Mouse (Mus musculus) heart, postnatal 14 days (tissue): Measurements from ENCODE around the gene Taok2. TPM values are rescaled to one million over a fixed set of nuclear protein-coding genes. Genes with fewer than 3 reads are reported as not detected.

Source experiments
- DNase-seq, 2 experiments: peaks; one replicate each; pipeline ENCODE4 v3.0.0; 2021 to 2022
- intact Hi-C: fragments of 180-260 bp; cut with DNase I; formaldehyde crosslinking; loops from one replicate; pipeline ENCODE4 v1.15.1; 2025
- total RNA-seq, 2 experiments: library from RNA; stranded (reverse); gene quantifications; 2 replicates each; pipeline ENCODE4 v1.2.3; 2021

Gene Taok2
- total RNA-seq, 2 experiments from 2014 or later, result 61.4 to 61.7 TPM

DNA sequence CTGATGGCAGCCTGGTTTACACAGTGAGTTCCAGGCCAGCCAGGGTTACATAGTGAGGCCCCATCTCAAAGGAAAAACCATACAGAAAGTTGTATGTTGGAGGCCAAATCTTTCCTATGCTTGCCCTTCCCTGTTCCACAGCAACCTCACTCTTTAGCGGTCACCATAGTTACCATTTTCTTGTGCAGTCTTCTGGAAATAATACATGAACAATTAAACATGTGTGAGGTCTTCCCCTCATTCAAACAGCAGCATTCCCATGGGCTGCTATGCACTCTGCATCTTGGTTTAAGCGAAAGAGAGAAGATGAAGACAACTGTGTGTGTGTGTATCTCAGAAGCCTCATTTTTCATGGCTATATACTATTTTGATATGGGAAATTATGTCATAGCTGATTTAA lies 39.0 kb downstream of the Taok2 start:
- intact Hi-C loops, result no loop called here
- DNase-seq, result no peak

DNA sequence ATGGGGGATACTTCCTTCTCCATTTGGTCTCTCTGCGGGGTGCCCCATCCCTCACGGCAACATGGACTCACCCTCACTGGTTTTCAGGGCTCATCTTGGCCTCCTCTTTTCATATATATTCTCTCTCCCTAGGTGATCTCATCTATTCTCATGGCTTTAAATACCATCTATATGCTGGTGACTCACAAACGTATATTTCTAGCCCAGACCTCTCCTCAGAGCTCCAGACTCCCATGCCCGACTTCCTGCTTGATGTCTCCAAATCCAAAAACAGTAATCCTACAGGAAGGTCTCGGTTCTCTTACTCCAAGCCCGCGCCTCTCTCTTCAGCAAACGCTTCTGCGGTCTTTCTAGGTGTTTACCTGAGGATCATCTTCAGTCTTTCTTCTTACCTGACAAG lies 41.2 kb downstream of the Taok2 start:
- intact Hi-C loops, result no loop called here
- no peak for DNase-seq

DNA sequence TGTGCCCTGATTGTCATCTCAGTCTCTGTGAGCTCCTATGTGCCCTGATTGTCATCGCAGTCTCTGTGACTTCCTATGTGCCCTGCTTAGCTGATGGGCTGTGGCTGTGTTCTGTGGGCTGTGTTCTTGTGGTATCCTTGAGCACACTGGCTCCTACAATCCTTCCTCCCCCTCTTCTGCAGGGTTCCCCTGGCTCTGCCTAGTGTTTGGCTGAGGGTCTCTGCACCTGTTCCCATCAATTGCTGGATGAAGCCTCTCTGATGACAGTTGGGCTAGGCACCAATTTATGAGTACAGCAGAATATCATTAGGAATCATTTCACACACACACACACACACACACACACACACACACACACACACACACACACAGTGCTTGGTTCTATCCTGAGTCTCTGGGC lies 51.2 kb downstream of the Taok2 start:
- no peak for DNase-seq
- intact Hi-C loops, result loop anchor here (2.0 kb wide), 1 partner anchor 272 kb away; no protein-coding TSS in a partner anchor

DNA sequence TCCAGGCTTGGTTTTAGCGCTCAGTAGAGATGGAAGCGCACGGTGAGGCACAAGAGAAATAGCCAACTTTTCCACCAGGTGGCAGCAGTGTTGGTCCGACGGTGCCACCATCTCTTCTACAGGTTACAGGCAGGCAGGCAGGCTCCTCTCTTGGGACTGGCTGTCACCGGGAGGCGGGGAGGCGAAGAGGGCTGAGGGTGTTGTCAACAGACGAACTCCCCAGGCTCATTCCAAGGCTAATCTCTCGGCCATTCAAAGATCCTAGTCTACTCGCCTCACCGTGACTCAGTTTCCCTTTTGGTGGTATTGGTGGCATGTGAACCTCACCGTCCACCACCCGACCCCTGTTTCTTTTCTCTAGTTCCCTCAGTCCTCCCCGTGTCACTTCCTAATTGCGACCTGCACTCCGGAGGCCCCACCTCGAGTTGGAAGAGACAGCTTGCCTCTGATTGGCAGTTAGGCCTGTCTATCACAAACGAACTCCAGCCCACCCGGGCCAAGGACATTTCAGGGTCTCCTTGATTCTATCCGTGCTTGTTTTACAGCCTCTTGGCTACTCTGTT lies 52.4 kb downstream of the Taok2 start:
- intact Hi-C loops, result loop anchor here (2.0 kb wide), 1 partner anchor 273 kb away; no protein-coding TSS in a partner anchor

GRCm38 (mm10) chr7:126831539-126831938 lies 53.0 kb downstream of the Taok2 start, which contains the start of gene 4930451I11Rik:
Gene 4930451I11Rik (minus strand): TSS chr7:126831639.
- DNase-seq, result no peak
- intact Hi-C loops, result no loop called here

More for the DNA sequence above, 52.4 kb downstream of the Taok2 start:
- DNase-seq, result peak; percentile 73 to 83

DNA sequence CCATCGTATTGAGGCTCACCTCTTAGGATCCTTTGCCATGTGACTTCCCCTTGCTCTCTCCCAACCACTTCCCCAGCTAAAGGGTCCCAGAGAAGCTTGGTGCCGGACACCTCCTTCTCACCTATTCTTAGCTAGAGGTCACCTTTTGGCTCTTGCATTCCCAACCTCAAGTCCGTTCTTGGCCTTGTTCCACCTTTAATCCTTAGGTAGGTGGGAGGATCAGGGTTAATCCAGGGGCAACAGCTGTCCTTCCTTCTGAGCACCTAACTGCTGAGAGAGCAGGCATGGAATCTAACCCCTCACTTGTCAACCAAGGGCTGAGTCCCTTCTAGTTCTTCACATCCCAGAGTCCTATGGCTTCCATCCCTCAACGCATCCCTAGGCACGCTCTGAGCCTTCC lies 58.6 kb downstream of the Taok2 start:
- no peak for DNase-seq
- intact Hi-C loops, result loop anchor here (5.0 kb wide), 1 partner anchor 121 kb away; the partner anchor contains the start of gene Asphd1

- DNase-seq, result peak in 1 of 2 experiments; percentile 52
- intact Hi-C loops, result loop anchor here (5.0 kb wide), 1 partner anchor 122 kb away; the partner anchor contains the start of gene Asphd1
Observed at GRCm38 (mm10) chr7:126825403-126825802, 59.1 kb downstream of the Taok2 start.

DNA sequence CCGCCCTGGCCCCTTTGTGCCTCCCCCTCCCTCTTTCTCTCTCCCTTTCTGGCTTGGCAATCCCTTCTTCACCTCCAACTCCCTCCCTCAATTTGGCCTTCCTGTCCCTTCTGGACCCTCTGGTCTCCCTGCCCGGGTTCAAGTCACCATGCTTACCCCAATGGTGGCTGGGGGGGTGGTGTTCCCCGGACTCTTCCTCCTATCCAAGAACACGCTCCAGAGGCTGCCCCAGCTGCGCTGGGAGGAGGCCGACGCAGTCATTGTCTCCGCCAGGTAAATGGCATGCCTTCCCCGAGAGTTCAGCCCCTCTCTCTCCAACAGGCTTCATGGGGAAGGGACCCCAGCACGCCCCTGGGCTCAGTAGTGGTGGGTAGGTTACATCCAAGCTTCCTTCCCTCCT lies 60.6 kb downstream of the Taok2 start:
- DNase-seq, result no peak
- intact Hi-C loops, result no loop called here

DNA sequence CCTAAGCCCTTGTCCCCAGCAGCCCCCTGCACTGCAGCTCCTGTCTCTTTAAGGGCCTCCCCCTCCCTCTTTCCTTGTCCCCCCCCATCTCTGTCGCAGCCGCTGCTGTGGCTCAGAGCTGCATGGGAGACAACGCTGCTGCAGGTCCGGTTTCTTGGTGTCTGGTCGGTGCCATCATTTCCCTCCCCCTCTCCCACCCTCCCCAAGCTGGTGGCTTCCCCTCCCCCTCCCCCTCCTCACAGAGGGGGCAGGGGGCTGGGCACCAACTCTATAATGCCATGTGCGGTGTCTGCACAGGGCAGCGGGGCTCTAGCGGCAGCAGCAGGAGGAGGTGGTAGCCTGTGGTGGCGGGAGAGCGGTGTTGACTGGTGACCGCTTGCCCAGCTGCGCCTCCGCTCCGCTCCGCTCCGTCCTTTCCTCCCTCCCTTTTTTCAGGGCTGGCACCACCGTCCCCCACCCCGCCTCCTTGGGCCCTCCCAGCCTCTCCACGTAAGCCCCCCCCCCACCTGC lies 61.2 kb downstream of the Taok2 start:
- no peak for DNase-seq
- intact Hi-C loops, result no loop called here

- intact Hi-C loops, result loop anchor here (1.0 kb wide), 1 partner anchor 141 kb away; no protein-coding TSS in a partner anchor
- DNase-seq, result peak in 1 of 2 experiments; percentile 25
Observed at GRCm38 (mm10) chr7:126822741-126823140, 61.8 kb downstream of the Taok2 start.

DNA sequence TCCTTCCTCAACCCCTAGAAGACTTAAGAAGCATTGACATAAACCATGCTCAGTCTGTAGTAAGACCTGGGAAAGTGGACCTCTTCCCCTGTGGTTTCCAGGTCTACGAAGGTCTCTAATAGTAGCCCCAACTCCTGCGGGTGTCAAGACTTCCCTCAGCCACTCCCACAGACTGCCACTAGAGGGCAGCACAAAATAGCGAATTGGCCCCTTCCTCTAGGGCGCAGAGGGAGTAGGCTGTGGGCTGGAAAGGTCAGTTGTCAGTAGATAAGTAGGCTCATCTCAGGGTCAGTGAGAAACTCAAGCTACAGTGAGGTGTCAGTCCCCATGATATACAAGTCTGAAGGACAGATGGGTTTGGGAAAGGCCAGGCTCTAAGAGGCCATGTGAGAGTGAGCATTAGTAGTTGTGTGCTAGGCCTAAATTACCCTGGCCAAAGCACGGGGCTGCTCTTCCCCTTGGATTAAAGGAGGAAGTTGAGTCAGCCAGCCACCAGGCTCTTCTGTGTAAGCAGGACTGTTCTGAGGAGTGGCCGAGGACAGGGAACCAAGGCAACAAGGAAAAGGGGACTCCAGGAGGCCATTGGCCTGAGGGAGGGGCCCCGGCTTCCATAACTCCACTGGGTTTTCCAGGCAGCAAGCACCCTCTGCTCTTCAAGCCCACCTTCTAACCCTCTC lies 62.5 kb downstream of the Taok2 start:
- peak; percentile 82 to 90 for DNase-seq
- intact Hi-C loops, result loop anchor here (1.0 kb wide), 1 partner anchor 141 kb away; no protein-coding TSS in a partner anchor

DNA sequence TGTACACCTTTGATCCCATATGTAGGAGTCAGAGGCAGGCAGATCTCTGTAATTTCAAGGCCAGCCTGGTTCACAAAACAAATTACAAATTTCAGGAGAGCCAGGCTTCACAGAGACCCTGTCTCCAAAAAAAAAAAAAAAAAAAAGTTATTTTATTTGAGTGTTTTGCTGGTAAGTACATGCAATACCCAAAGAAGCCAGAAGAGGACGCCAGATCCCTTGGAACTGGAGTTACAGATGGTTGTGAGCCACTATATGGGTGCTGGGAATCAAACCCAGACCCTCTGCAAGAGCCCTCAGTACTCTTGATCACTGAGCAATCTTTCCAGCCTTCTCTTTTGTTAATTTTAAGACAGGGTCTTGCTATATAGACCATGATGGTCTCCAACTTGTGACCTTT lies 65.7 kb downstream of the Taok2 start:
- DNase-seq, result no peak
- intact Hi-C loops, result no loop called here

DNA sequence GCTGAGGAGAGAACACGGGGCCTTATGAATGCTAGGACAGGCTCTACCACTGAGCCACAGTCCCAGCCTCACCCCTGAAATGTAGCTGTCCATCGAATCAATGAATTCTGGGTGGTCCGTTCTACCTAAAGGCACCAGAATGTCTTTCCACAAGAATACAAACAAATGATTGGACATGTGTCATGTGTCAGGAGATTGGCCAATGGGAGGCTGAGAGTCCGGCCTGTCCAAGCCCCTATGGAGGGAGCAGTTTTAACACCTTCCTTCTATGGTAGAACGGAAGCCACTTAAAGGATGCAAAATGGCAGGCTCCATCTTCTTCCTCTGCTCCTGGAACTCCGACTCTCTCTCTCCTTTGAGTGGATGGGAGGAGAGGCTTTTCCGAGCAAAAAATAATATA lies 66.9 kb downstream of the Taok2 start:
- no peak for DNase-seq
- intact Hi-C loops, result no loop called here

GRCm38 (mm10) chr7:126816494-126816893 lies 68.0 kb downstream of the Taok2 start:
- no peak for DNase-seq
- intact Hi-C loops, result no loop called here

GRCm38 (mm10) chr7:126815726-126816222 lies 68.7 kb downstream of the Taok2 start:
- no peak for DNase-seq
- intact Hi-C loops, result no loop called here

Other genes with a start within 250 kb of the Taok2 start
- 10 to 100 TPM; 24.6 to 28.6 TPM for gene Sgf29, start 235.4 kb downstream of the Taok2 start, total RNA-seq
- 10 to 100 TPM; 38.6 to 43.2 TPM for gene Sult1a1, start 208.3 kb downstream of the Taok2 start, total RNA-seq
- 10 to 100 TPM; 49.2 to 51.2 TPM for gene Bola2, start 189.3 kb downstream of the Taok2 start, total RNA-seq
- gene Slx1b, start 188.9 kb downstream of the Taok2 start, total RNA-seq, result 1 to 10 TPM; 5.7 to 7.7 TPM
- 10 to 100 TPM in 1 of 2 experiments, 1 to 10 TPM in 1; 8.8 to 28.1 TPM for gene Coro1a, start 176.9 kb downstream of the Taok2 start, total RNA-seq
- gene Mapk3, start 125.1 kb downstream of the Taok2 start, total RNA-seq, result 10 to 100 TPM; 69.8 to 77.4 TPM
- 1 to 10 TPM; 3.1 to 3.8 TPM for gene Gdpd3, start 118.4 kb downstream of the Taok2 start, total RNA-seq
- gene Ypel3, start 107.7 kb downstream of the Taok2 start, total RNA-seq, result 10 to 100 TPM; 62.9 to 77.1 TPM
- under 1 TPM; 0.44 to 0.62 TPM for gene Tbx6, start 103.2 kb downstream of the Taok2 start, total RNA-seq
- 10 to 100 TPM; 38.8 to 49.6 TPM for gene Ppp4c, start 92.2 kb downstream of the Taok2 start, total RNA-seq
- gene Fam57b, start 87.0 kb downstream of the Taok2 start, total RNA-seq, result 10 to 100 TPM; 12.9 to 13.7 TPM
- gene 4930451I11Rik, start 53.1 kb downstream of the Taok2 start, total RNA-seq, result not detected
- not detected for gene Doc2a, start 37.3 kb downstream of the Taok2 start, total RNA-seq
- 1 to 10 TPM; 5.4 to 7.4 TPM for gene Hirip3, start 22.7 kb downstream of the Taok2 start, total RNA-seq
- 10 to 100 TPM; 21.2 to 21.4 TPM for gene Ino80e, start 22.3 kb downstream of the Taok2 start, total RNA-seq
- gene Tmem219, start 38.2 kb upstream of the Taok2 start, total RNA-seq, result 10 to 100 TPM; 10.9 to 13.0 TPM
- gene Kctd13, start 44.2 kb upstream of the Taok2 start, total RNA-seq, result 1 to 10 TPM; 6.9 to 7.6 TPM
- gene Asphd1, start 64.9 kb upstream of the Taok2 start, total RNA-seq, result under 1 TPM in 1 of 2 experiments, not detected in 1; 0.60 TPM
- 10 to 100 TPM; 14.2 to 17.2 TPM for gene Sez6l2, start 65.9 kb upstream of the Taok2 start, total RNA-seq
- 10 to 100 TPM; 63.3 to 66.1 TPM for gene Cdipt, start 91.2 kb upstream of the Taok2 start, total RNA-seq
- under 1 TPM; 0.45 to 0.59 TPM for gene Cdiptos, start 91.4 kb upstream of the Taok2 start, total RNA-seq
- gene Mvp, start 129.9 kb upstream of the Taok2 start, total RNA-seq, result 10 to 100 TPM; 44.6 to 45.9 TPM
- not detected for gene Pagr1b, start 131.8 kb upstream of the Taok2 start, total RNA-seq
- gene Pagr1a, start 132.6 kb upstream of the Taok2 start, total RNA-seq, result 10 to 100 TPM; 15.2 to 20.6 TPM
- gene Gm42742, start 136.4 kb upstream of the Taok2 start, total RNA-seq, result 10 to 100 TPM; 18.0 to 19.8 TPM
- gene Prrt2, start 136.5 kb upstream of the Taok2 start, total RNA-seq, result 1 to 10 TPM; 1.1 to 1.2 TPM
- gene Maz, start 142.3 kb upstream of the Taok2 start, total RNA-seq, result 10 to 100 TPM; 81.8 to 91.3 TPM
- gene Kif22, start 157.8 kb upstream of the Taok2 start, total RNA-seq, result 1 to 10 TPM; 4.6 to 8.2 TPM
- gene Zg16, start 202.6 kb upstream of the Taok2 start, total RNA-seq, result not detected
- gene AI467606, start 206.7 kb upstream of the Taok2 start, total RNA-seq, result 1 to 10 TPM; 1.4 to 3.0 TPM
- gene Qprt, start 237.5 kb upstream of the Taok2 start, total RNA-seq, result not detected